Mouse (Mus musculus) kidney, embryonic 15.5 days (tissue): ENCODE data around the gene Irgm1. TPM values are rescaled to one million over a fixed set of nuclear protein-coding genes. Genes with fewer than 3 reads are reported as not detected.
"Not testable (repeated sequence)": the region's sequence is repeated elsewhere in the genome, so short reads cannot be mapped to it uniquely, and the experiment has no call there.

ENCODE experiments used
- ATAC-seq: fragments of 200-750 bp; cut with Nextera tagmentation; replicated peaks from 2 replicates; pipeline ENCODE4 v1.8.0; 2017; ENCODE audit warnings: moderate TSS enrichment; ENCODE audit not compliant: low FRiP score
- H3K27ac ChIP-seq: fragments of 300-500 bp; sonication (generic); 2 replicates; pipeline ENCODE4 v1.5.1; 2015; ENCODE audit warnings: mild to moderate bottlenecking, inconsistent platforms
- H3K27me3 ChIP-seq: fragments of 300-500 bp; sonication (generic); 2 replicates; pipeline ENCODE4 v1.6.1; 2015; ENCODE audit warnings: inconsistent platforms
- H3K36me3 ChIP-seq: fragments of 300-500 bp; sonication (generic); 2 replicates; pipeline ENCODE4 v1.6.1; 2015; ENCODE audit warnings: inconsistent platforms
- H3K4me1 ChIP-seq: fragments of 300-500 bp; sonication (generic); 2 replicates; pipeline ENCODE4 v1.6.1; 2015; ENCODE audit warnings: inconsistent platforms
- H3K4me2 ChIP-seq: fragments of 300-500 bp; sonication (generic); 2 replicates; pipeline ENCODE4 v1.6.1; 2015; ENCODE audit warnings: moderate library complexity, mild to moderate bottlenecking, inconsistent platforms
- H3K4me3 ChIP-seq: fragments of 300-500 bp; sonication (generic); replicated peaks from 2 replicates; pipeline ENCODE4 v1.5.1; 2015; ENCODE audit warnings: mild to moderate bottlenecking, inconsistent platforms
- H3K9ac ChIP-seq: fragments of 300-500 bp; sonication (generic); 2 replicates; pipeline ENCODE4 v1.6.1; 2015; ENCODE audit warnings: mild to moderate bottlenecking, inconsistent platforms
- H3K9me3 ChIP-seq: fragments of 300-500 bp; sonication (generic); replicated peaks from 2 replicates; pipeline ENCODE4 v1.6.1; 2016; ENCODE audit warnings: inconsistent platforms
- WGBS: fragments of 180-500 bp; shearing (Covaris S2); methylation state at CpG from one replicate; pipeline ENCODE4 v1.1.7; 2015; ENCODE audit warnings: mixed read lengths; 5-methylcytosine and 5-hydroxymethylcytosine counted together
- polyA plus RNA-seq: library from polyadenylated mRNA; unstranded; fragments of >200 nt; fragmentation: Nextera tagmentation; extraction: Ambion mirVana; gene quantifications from 2 replicates; pipeline ENCODE4 v1.2.1, GENCODE M21; 2015

Gene Irgm1
- polyA plus RNA-seq, 1 experiment from 2014 or later: 15.2 TPM

- peak overlapping the region; percentile 49 for H3K9ac ChIP-seq
- 5% methylated on average over 6 of the region's 6 CpGs for WGBS
Measured at GRCm38 (mm10) chr11:48826752-48827096, 44.8 kb downstream of the Irgm1 start.

GRCm38 (mm10) chr11:48825979-48826751 lies 45.3 kb downstream of the Irgm1 start, which contains the start of the genes Trim7 and Gm12184:
Trim7 (plus strand) TSS chr11:48826140.
Gm12184 (minus strand) TSS chr11:48826655.
- H3K27me3 ChIP-seq: not testable (repeated sequence)
- H3K27ac ChIP-seq: peak within 1 kb of the TSS; percentile 72
- peak; percentile 83 for ATAC-seq

More at GRCm38 (mm10) chr11:48826752-48827096, 44.8 kb downstream of the Irgm1 start:
- Histone ChIP-seq H3K27me3 (peaks cover 6% of the 10 kb centered on the region), H3K36me3 (no peaks in the 10 kb centered on the region), H3K4me1 (peaks cover 23% of the 10 kb centered on the region), H3K9me3 (no peaks in the 10 kb centered on the region), H3K4me2 (peak overlapping the region; percentile 74), H3K27ac (peak overlapping the region; percentile 72), H3K4me3 (peak overlapping the region; percentile 52)
- no peak; the same call in 1 of the 2 replicates for ATAC-seq

GRCm38 (mm10) chr11:48824311-48824830 lies 47.1 kb downstream of the Irgm1 start:
- 4% methylated on average over 22 of the region's 22 CpGs for WGBS
- Histone ChIP-seq H3K4me1 (peaks cover 23% of the 10 kb centered on the region), H3K36me3 (no peaks in the 10 kb centered on the region), H3K4me3 (peak overlapping the region; percentile 52), H3K4me2 (peak overlapping the region; percentile 85), H3K27me3 (peaks cover 6% of the 10 kb centered on the region), H3K9ac (peak overlapping the region; percentile 34), H3K27ac (no peak overlapping the region), H3K9me3 (no peaks in the 10 kb centered on the region)
- no peak for ATAC-seq

More at GRCm38 (mm10) chr11:48825979-48826751, 45.3 kb downstream of the Irgm1 start, which contains the start of the genes Trim7 and Gm12184:
- H3K9ac ChIP-seq: peak within 1 kb of the TSS; percentile 49
- H3K9me3 ChIP-seq, H3K36me3 ChIP-seq: not testable (repeated sequence)
- H3K4me2 ChIP-seq: peak within 1 kb of the TSS; percentile 85
- H3K4me3 ChIP-seq: peak within 1 kb of the TSS; percentile 52
- peaks cover 23% of the 10 kb centered on the region for H3K4me1 ChIP-seq
- under 1% methylated on average over 52 of the region's 92 CpGs for WGBS

GRCm38 (mm10) chr11:48823536-48823972 lies 47.9 kb downstream of the Irgm1 start:
- Histone ChIP-seq H3K4me2 (peak overlapping the region; percentile 85), H3K27ac (no peak overlapping the region), H3K36me3 (no peaks in the 10 kb centered on the region), H3K27me3 (peaks cover 6% of the 10 kb centered on the region), H3K4me1 (peaks cover 26% of the 10 kb centered on the region), H3K9me3 (no peaks in the 10 kb centered on the region), H3K9ac (peak overlapping the region; percentile 34), H3K4me3 (peak overlapping the region; percentile 52)
- WGBS: 1% methylated on average over 15 of the region's 15 CpGs
- peak; percentile 20; the same call in 1 of the 2 replicates for ATAC-seq

- WGBS: 34% methylated on average over 14 of the region's 14 CpGs
- H3K27me3 ChIP-seq: peaks cover 6% of the 10 kb centered on the region
- peak overlapping the region; percentile 52 for H3K4me3 ChIP-seq
- H3K27ac ChIP-seq: no peak overlapping the region
- H3K9me3 ChIP-seq: no peaks in the 10 kb centered on the region
- ATAC-seq: no peak
- peaks cover 26% of the 10 kb centered on the region for H3K4me1 ChIP-seq
- H3K36me3 ChIP-seq: no peaks in the 10 kb centered on the region
- H3K9ac ChIP-seq: no peak overlapping the region
- peak overlapping the region; percentile 85 for H3K4me2 ChIP-seq
Measured at GRCm38 (mm10) chr11:48822768-48823512, 48.5 kb downstream of the Irgm1 start.

GRCm38 (mm10) chr11:48821299-48821698 lies 50.2 kb downstream of the Irgm1 start:
- 84% methylated on average over 14 of the region's 14 CpGs for WGBS
- not testable (repeated sequence) for H3K27ac ChIP-seq, H3K27me3 ChIP-seq, H3K9me3 ChIP-seq, H3K4me2 ChIP-seq, H3K4me3 ChIP-seq, ATAC-seq, H3K36me3 ChIP-seq, H3K9ac ChIP-seq
- H3K4me1 ChIP-seq: peaks cover 19% of the 10 kb centered on the region

- H3K27me3 ChIP-seq: peaks cover 6% of the 10 kb centered on the region
- H3K9ac ChIP-seq: no peak overlapping the region
- 0 out of 2 replicates have a peak, but pooled peaks cover 4% of the 10 kb centered on the region for H3K36me3 ChIP-seq
- no peak overlapping the region for H3K4me3 ChIP-seq
- no peak overlapping the region for H3K27ac ChIP-seq
- no peaks in the 10 kb centered on the region for H3K9me3 ChIP-seq
- peaks cover 27% of the 10 kb centered on the region for H3K4me1 ChIP-seq
- no peak overlapping the region for H3K4me2 ChIP-seq
- ATAC-seq: no peak
Measured at GRCm38 (mm10) chr11:48820308-48820674, 51.2 kb downstream of the Irgm1 start.

- H3K4me3 ChIP-seq: no peak overlapping the region
- H3K4me2 ChIP-seq: no peak overlapping the region
- no peak for ATAC-seq
- H3K9me3 ChIP-seq: no peaks in the 10 kb centered on the region
- WGBS: 77% methylated on average over 7 of the region's 7 CpGs
- peaks cover 33% of the 10 kb centered on the region for H3K4me1 ChIP-seq
- H3K9ac ChIP-seq: no peak overlapping the region
- peaks cover 6% of the 10 kb centered on the region; the same call in 1 of the 2 replicates for H3K36me3 ChIP-seq
- peaks cover 6% of the 10 kb centered on the region for H3K27me3 ChIP-seq
- no peak overlapping the region for H3K27ac ChIP-seq
Measured at GRCm38 (mm10) chr11:48819614-48820307, 51.7 kb downstream of the Irgm1 start.

- ATAC-seq: no peak
- under 1% methylated on average over 16 of the region's 16 CpGs for WGBS
- peaks cover 17% of the 10 kb centered on the region for H3K36me3 ChIP-seq
- no peaks in the 10 kb centered on the region for H3K9me3 ChIP-seq
- H3K4me2 ChIP-seq: peak overlapping the region; percentile 83
- peak overlapping the region; percentile 88; the same call in 1 of the 2 replicates for H3K9ac ChIP-seq
- peaks cover 26% of the 10 kb centered on the region for H3K4me1 ChIP-seq
- peak overlapping the region; percentile 76 for H3K4me3 ChIP-seq
- H3K27ac ChIP-seq: peak overlapping the region; percentile 99
- H3K27me3 ChIP-seq: peaks cover 3% of the 10 kb centered on the region; the same call in 1 of the 2 replicates
Measured at GRCm38 (mm10) chr11:48818346-48818745, 53.1 kb downstream of the Irgm1 start.

- peaks cover 28% of the 10 kb centered on the region for H3K4me1 ChIP-seq
- H3K4me2 ChIP-seq: peak overlapping the region; percentile 83
- 6% methylated on average over 9 of the region's 9 CpGs for WGBS
- ATAC-seq: no peak
- H3K4me3 ChIP-seq: peak overlapping the region; percentile 76
- peaks cover 22% of the 10 kb centered on the region for H3K36me3 ChIP-seq
- H3K27ac ChIP-seq: peak overlapping the region; percentile 99
- H3K9ac ChIP-seq: peak overlapping the region; percentile 88
- peaks cover 3% of the 10 kb centered on the region; the same call in 1 of the 2 replicates for H3K27me3 ChIP-seq
- no peaks in the 10 kb centered on the region for H3K9me3 ChIP-seq
Measured at GRCm38 (mm10) chr11:48817794-48818193, 53.7 kb downstream of the Irgm1 start.
